Mouse (Mus musculus) stomach, postnatal 0 days (tissue): ENCODE data around the gene Cox8c. TPM values are rescaled to one million over a fixed set of nuclear protein-coding genes. Genes with fewer than 3 reads are reported as not detected.

ENCODE experiments used
- ATAC-seq: fragments of 200-750 bp; cut with Nextera tagmentation; 2 replicates; pipeline ENCODE4 v1.8.0; 2017; ENCODE audit not compliant: low FRiP score, low TSS enrichment
- DNase-seq: peaks from one replicate; pipeline ENCODE4 v3.0.0-alpha.2; 2016; ENCODE audit warnings: low spot score
- H3K27ac ChIP-seq: fragments of 300-500 bp; sonication (generic); replicated peaks from 2 replicates; pipeline ENCODE4 v1.5.1; 2014; ENCODE audit warnings: mild to moderate bottlenecking, control low read depth
- H3K27me3 ChIP-seq: fragments of 300-500 bp; sonication (generic); 2 replicates; pipeline ENCODE4 v1.6.1; 2014; ENCODE audit warnings: low read length; ENCODE audit not compliant: control insufficient read depth, insufficient read depth
- H3K36me3 ChIP-seq: fragments of 300-500 bp; sonication (generic); 2 replicates; pipeline ENCODE4 v1.6.1; 2014; ENCODE audit warnings: low read length, mixed read lengths; ENCODE audit not compliant: control insufficient read depth, insufficient read depth
- H3K4me1 ChIP-seq: fragments of 300-500 bp; sonication (generic); replicated peaks from 2 replicates; pipeline ENCODE4 v1.6.1; 2014; ENCODE audit warnings: antibody characterized with exemption; ENCODE audit not compliant: control insufficient read depth, insufficient read depth
- H3K4me2 ChIP-seq: fragments of 300-500 bp; sonication (generic); replicated peaks from 2 replicates; pipeline ENCODE4 v1.6.1; 2014; ENCODE audit warnings: low read depth, mild to moderate bottlenecking, control low read depth, moderate library complexity
- H3K4me3 ChIP-seq: fragments of 300-500 bp; sonication (generic); 2 replicates; pipeline ENCODE4 v1.5.1; 2014; ENCODE audit warnings: low read depth, low read length, control low read depth
- H3K9ac ChIP-seq: fragments of 300-500 bp; sonication (generic); 2 replicates; pipeline ENCODE4 v1.6.1; 2014; ENCODE audit warnings: mild to moderate bottlenecking, low read length, control low read depth, mixed read lengths
- H3K9me3 ChIP-seq: fragments of 300-500 bp; sonication (generic); 2 replicates; pipeline ENCODE4 v1.6.1; 2016; ENCODE audit warnings: low read length; ENCODE audit not compliant: control insufficient read depth
- CTCF ChIP-seq: IDR thresholded peaks from 2 replicates; pipeline ENCODE4 v1.5.1; 2016; ENCODE audit warnings: antibody characterized with exemption, low read depth, mild to moderate bottlenecking, moderate library complexity
- EP300 ChIP-seq: optimal IDR thresholded peaks from 2 replicates; pipeline ENCODE3; 2016; ENCODE audit warnings: antibody characterized with exemption
- WGBS: fragments of 180-500 bp; shearing (Covaris S2); extraction: QIAGEN DNeasy Blood & Tissue Kit; methylation state at CpG from one replicate; pipeline ENCODE4 v1.1.7; 2014; 5-methylcytosine and 5-hydroxymethylcytosine counted together
- polyA plus RNA-seq: library from polyadenylated mRNA; unstranded; fragments of >200 nt; fragmentation: Nextera tagmentation; extraction: Ambion mirVana; gene quantifications from 2 replicates; pipeline ENCODE4 v1.2.1, GENCODE M21; 2015

The Cox8c gene
- polyA plus RNA-seq, 1 experiment from 2014 or later = not detected

DNA sequence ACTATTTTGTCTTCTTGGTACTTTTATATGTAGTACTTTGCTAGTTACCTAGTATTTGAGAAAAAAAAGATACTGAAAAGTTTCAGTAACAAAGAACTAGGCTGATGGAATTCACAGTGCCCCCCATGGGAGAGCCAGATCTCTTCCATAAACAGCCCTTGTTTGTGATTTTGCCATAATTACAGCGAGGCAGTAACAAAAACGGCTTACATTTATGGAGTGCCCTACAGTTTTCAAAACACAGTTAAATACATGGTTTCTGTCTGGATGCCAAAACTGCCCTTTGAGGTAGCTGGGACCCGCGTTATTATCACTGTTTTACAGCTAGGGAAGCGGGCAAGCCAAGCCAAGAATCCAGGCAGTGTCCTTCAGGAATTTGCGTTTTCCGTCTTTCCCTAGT lies 20.2 kb upstream of the Cox8c start:
- Histone ChIP-seq H3K4me3 (peak overlapping the region; percentile 96), H3K4me1 (peaks cover 5% of the 10 kb centered on the region; the same call in 1 of the 2 replicates), H3K36me3 (no peaks in the 10 kb centered on the region), H3K4me2 (peak overlapping the region; percentile 65), H3K9me3 (no peaks in the 10 kb centered on the region), H3K27me3 (no peaks in the 10 kb centered on the region), H3K9ac (peak overlapping the region; percentile 57), H3K27ac (peak overlapping the region; percentile 99)
- 20% methylated on average over 7 of the region's 7 CpGs for WGBS
- ATAC-seq = no peak
- TF ChIP-seq EP300 (no peak), CTCF (0 out of 2 replicates have a peak, but pooled peaks have one; percentile 15)
- DNase-seq = no peak

DNA sequence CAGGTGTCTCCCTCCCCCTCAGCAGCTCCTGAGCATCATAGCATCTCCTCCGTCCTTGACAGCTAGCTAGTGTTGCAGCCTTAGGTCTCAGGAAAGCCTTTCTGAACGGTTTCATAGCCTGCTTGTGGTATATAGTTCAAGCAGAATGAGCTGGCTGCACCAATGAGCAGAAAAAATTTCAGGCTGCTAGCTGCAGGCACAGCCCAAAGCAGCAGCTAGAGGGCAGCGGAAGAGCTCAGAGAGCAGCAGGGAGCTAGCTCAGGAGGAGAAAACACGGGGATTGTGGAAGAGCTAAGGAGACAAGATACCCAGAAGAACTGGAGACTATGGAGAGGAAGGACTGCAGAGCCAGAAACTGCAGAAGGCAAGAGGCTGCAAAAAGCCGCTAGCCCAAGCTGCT lies 13.4 kb upstream of the Cox8c start:
- DNase-seq = peak; percentile 28
- Histone ChIP-seq H3K36me3 (no peaks in the 10 kb centered on the region), H3K27ac (no peak overlapping the region), H3K27me3 (no peaks in the 10 kb centered on the region), H3K4me2 (no peak overlapping the region), H3K9me3 (no peaks in the 10 kb centered on the region), H3K9ac (no peak overlapping the region), H3K4me1 (no peaks in the 10 kb centered on the region), H3K4me3 (no peak overlapping the region)
- 13% methylated on average over 5 of the region's 5 CpGs for WGBS
- ATAC-seq = no peak
- TF ChIP-seq CTCF = peak; percentile 84
- no peak for TF ChIP-seq EP300

DNA sequence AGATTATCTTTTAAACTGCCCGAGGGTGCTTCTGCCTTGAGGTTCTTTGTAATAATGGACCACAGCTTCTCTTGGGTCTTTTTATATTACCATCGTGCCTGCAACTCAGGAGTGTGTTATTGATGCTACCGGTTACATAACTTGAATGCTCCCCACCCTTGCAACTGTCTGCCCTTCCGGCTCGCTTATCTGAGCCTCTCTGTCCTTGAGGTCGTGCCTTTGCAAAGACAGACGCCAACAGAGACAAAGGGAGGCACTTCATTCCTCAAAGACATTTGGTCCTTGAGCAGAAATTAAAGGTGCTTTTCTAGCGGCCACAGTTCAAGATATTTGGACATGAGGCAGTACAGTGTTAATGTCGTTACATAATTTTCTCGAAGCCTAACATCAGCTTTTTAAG lies 11.8 kb upstream of the Cox8c start:
- TF ChIP-seq EP300 (no peak), CTCF (no peak)
- no peak for ATAC-seq
- Histone ChIP-seq H3K4me3 (no peak overlapping the region), H3K27ac (no peak overlapping the region), H3K4me1 (no peaks in the 10 kb centered on the region), H3K27me3 (no peaks in the 10 kb centered on the region), H3K36me3 (no peaks in the 10 kb centered on the region), H3K9me3 (no peaks in the 10 kb centered on the region), H3K4me2 (no peak overlapping the region), H3K9ac (no peak overlapping the region)
- 67% methylated on average over 10 of the region's 10 CpGs for WGBS
- DNase-seq = no peak

DNA sequence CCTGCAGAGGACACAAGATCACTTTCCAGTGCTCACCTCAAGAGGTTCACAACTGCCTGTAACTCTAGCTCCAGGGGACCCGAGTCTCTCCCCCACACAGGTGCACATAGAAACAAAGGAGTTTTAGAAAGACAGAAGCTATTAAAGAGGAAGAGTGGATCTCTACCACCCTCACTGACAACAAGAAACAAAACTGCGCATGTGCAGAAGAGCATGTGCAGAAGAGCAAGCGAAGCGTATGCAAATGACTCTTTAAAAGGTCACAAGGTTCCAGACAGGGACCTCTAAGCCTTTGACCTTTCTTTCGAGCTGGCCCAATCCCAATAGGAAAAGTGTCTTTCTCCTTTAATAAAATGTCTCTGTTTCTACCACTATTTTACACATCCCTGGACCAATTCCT lies 10.5 kb upstream of the Cox8c start:
- Histone ChIP-seq H3K9ac (no peak overlapping the region), H3K4me3 (no peak overlapping the region), H3K36me3 (no peaks in the 10 kb centered on the region), H3K4me2 (no peak overlapping the region), H3K27me3 (no peaks in the 10 kb centered on the region), H3K4me1 (no peaks in the 10 kb centered on the region), H3K9me3 (no peaks in the 10 kb centered on the region), H3K27ac (no peak overlapping the region)
- ATAC-seq (no peak), DNase-seq (no peak)
- WGBS = 75% methylated on average over 5 of the region's 5 CpGs
- TF ChIP-seq EP300 = no peak

DNA sequence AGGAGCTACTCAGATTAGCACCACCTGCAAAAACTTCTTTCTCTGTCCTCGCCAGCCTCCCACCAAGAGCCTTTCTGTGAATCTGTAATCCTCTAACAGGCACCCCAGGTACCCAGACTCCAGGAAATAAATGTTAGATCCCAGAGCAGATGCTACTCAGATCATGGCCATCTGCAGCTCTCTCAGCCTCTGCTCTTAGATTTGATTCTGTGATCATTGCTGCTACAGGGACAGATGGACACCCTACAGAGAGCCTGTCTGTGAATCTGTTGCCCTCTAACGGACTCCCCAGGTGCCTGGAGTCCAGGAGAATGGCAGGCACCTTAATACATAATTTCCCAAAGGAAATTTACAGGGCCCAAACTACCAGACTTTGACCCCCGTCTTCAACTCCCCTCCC lies 9.1 kb downstream of the Cox8c start:
- WGBS = 42% methylated on average over 3 of the region's 3 CpGs
- no peak overlapping the region for H3K27ac ChIP-seq
- no peak overlapping the region for H3K4me2 ChIP-seq
- H3K27me3 ChIP-seq = no peaks in the 10 kb centered on the region
- H3K4me3 ChIP-seq = no peak overlapping the region
- H3K9me3 ChIP-seq = no peaks in the 10 kb centered on the region
- DNase-seq (no peak), ATAC-seq (no peak)
- TF ChIP-seq CTCF (no peak), EP300 (no peak)
- H3K9ac ChIP-seq = no peak overlapping the region
- no peaks in the 10 kb centered on the region for H3K4me1 ChIP-seq
- H3K36me3 ChIP-seq = no peaks in the 10 kb centered on the region

DNA sequence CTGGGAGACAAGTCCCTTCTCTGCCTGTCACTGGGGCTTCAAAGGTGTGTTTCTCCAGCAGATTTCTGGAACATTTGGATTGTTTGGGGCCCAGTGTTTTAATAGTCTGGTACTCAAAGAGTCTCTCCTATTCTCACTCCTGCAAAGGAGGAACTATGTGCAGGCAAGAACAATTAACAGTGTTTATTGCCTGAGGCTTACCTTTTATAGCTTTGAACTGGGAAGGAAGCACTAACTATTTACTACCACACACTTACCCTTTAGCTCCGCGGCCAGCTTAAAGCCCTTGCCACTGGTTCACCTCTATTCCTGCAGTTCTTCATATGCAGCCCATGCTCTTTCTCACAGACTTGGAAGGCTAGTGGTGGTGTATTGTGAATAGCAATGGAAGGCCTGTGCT lies 17.0 kb downstream of the Cox8c start:
- Histone ChIP-seq H3K27ac (no peak overlapping the region), H3K9me3 (no peaks in the 10 kb centered on the region), H3K36me3 (no peaks in the 10 kb centered on the region), H3K27me3 (no peaks in the 10 kb centered on the region), H3K4me2 (no peak overlapping the region), H3K9ac (no peak overlapping the region), H3K4me1 (no peaks in the 10 kb centered on the region), H3K4me3 (no peak overlapping the region)
- TF ChIP-seq CTCF (no peak), EP300 (no peak)
- WGBS = 80% methylated on average over 2 of the region's 2 CpGs
- DNase-seq (no peak), ATAC-seq (no peak)
